Mouse (Mus musculus): ENCODE measurements around the gene Fat2.

Gene Fat2

DNA sequence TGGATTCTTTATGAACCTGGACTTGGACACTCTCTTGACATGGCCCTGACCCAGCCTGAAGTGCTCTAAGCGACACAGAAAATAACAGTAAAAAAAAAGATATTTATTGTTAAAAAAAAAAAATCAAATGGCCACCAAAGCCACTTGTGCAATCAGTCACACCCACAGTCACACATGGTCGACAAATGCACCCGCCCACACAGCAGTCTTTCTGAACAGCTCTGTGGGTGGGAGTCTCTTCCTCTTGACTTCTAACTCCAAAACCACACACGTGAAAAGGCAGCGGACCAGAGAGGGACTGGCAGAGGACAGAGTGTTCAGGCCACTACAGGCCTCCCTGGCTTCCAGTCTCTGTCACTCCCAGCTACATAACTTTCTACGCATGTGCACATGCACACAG, 85.8 kb downstream of the Fat2 start:
- no peak for DNase-seq (ENCODE audit: extremely low read depth, low read depth)

DNA sequence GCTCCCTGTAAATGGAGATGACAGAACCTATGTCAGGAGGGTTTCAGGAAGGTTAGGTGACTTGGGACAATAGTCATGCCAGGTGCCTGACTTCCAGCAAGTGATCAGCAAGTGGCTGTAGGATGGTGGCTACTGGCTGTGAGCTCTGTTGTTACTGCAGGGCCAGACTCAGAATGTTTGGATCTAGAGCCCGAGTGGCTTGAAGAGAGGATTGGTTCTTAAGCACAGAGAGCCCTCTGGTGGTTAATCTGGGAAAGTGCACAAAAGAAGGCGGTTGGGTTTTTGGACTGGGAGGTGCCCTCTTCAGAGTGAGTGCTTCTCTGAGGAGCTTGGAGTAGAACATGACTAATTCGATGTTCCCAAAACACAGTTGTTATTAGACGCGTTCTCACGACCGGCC, 95.8 kb downstream of the Fat2 start:
- peak; percentile 40 for DNase-seq (ENCODE audit: extremely low read depth, low read depth)

DNA sequence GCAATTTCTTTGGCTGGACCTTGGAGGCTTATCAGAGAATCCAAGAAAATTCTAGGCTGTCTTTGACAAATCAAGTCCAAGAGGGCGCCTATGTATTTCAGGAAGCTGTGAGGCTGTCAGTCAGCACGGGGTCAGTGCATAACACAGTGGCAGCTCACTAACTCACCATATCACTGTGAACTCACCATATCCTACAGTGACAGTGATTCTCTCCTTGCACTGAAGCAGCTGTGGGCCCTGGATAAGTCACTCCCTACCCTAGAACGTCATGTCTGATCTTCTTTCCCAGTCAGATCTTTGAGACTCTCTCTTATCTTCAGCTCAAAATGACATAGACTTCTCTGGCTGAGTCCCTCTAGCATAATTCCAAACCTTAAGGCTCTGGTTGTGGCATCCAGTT, 96.9 kb downstream of the Fat2 start:
- DNase-seq (ENCODE audit: extremely low read depth, low read depth), result no peak

DNA sequence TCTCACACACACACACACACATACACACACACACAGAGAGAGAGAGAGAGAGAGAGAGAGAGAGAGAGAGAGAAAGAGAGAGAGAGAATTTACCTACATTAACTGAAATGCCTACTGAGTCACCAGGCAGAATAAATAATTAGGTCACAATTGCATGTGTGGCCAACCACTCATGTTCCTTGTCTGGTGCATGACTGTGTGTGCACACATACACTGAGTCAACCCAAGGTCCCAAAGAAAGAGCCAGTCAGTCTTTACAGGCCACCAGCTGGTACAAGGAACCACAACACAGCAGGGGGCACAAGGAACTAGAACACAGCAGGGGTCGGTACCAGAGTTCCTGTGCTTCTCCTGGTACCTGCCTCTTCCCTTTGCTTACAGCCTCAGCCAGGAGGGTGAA, 99.5 kb downstream of the Fat2 start:
- no peak for DNase-seq (ENCODE audit: extremely low read depth, low read depth)

DNA sequence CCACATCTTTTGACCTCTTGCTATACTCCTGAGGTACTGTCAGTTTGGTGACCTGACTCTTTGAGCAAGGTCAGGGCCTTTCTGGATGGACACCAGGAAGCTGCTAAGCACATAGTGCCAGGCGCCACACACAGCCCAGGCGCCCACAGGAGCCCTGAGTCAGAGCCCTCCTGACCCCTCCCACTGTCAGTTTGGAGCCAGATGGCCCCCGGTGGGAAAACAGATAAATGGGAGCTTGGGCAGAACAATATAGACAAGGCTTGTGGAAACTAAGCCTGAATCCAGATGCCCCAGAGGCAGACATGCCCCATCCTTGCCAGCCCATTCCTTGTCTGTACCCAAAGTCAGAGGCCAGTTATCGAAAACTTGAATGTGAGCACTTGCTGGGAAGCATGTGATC, 101.6 kb downstream of the Fat2 start:
- DNase-seq (ENCODE audit: extremely low read depth, low read depth), result no peak

DNA sequence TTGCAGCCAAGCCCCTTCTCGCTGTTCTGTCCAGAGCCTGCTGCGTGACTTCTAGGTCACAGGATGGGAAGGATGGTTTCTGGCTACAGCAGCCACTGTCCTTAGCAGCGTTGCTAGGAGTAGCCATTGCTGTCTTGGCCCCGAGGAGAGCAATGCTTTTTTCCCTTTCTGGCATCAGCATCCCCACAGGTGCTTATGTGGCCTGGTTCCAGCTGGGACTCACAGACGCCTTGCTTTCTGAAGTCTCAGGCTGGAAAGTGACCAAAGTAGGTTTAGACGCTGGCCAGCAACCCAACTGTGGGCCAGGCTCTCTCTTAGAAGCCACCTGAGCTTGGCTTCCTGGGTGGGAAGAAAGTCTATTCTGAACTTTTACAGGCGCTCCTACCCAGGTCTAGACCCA, 102.1 kb downstream of the Fat2 start:
- DNase-seq (ENCODE audit: extremely low read depth, low read depth), result no peak

DNA sequence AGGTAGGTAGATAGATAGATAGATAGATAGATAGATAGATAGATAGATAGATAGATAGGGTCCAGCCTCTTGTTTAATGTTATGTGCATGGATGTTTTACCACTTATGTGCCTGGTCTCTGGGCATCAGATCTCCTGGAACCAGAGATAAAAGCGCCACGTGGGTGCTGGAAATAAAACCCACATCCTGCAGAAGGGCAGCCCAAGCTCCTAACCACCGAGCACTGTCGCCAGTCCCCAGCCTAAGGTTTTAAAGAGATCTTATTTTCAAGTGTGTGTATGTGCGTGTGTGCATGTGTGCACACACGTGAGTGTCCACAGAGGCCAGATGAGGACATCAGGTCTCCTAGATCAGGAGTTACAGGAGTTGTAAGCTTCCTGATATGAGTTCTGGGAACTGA, 105.3 kb downstream of the Fat2 start:
- no peak for DNase-seq (ENCODE audit: extremely low read depth, low read depth)

DNA sequence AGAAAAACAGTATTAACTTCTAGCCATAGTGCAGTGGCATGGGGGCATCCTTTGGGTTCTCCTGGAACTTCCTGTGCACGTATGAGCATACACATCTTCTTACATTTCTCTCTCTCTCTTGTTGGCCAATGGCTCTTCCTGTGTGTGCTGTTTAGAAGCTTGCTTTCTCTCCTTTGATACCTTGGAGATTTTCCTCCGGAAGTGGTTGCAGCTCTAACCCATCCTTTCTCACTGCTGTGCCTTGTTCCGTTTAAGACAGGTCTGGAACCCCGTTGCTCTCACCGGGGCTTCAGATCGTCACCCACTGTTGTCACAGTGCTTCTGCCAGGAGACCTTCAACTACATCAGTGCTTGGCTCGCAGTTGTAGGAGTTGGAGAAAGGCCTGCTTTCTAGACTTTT, 115.1 kb downstream of the Fat2 start:
- no peak for DNase-seq (ENCODE audit: extremely low read depth, low read depth)

DNA sequence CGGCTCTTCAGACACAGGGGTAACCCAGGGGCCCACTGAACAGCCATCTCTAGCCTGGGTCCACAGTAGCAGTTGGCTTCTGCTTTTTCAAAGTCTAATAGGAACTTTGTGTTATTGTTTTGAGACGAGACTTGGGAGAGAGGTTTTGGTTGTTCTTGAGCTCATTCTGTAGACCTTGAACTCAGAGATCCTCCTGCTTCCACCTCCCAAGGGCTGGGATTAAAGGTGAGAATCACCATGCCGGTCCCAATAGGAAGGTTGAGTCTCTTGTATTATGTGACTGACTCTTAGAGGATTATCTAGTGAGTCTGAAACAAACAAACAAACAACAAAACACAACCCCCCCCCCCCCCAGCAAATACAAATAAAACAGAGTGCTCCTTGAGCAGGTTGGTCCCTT, 117.9 kb downstream of the Fat2 start:
- DNase-seq (ENCODE audit: extremely low read depth, low read depth), result no peak

DNA sequence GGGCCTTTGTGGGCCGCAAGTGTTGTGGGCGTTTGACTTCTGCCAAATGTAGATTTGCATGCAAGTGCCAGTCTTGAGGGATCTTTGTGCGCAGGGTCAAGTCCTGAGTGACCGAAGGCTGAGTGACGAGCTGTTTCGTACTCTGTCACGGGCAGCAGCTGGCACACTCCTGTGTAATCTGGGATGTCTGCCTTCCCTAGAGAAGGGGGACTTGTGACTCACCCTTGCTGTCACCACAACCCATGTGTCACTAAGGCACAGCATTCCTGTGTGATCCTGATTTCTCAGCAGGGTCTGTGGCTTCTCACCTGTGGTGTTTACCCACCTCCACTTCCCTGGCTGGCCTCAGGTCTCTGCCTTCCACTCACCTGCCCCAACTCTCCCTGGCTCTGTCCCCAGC, 118.5 kb downstream of the Fat2 start:
- DNase-seq (ENCODE audit: extremely low read depth, low read depth), result no peak

DNA sequence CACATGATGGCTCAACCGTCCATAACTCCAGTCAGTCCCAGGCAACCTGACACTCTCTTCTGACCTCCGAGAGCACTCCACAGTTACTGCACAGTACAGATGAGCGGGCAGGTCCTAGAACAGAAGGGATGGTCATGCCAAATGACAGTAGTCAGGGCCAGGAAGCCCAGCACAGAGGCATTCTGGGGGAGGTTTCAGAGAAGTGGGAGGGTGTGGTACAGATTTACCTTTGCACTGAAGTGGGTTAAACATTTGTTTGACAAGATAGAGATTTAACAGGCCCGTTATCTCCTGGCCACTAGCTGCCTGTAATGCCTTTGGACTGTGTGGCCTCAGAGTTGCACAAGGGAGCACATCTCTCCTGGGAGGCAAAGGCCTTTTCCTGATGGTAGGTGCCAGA, 118.9 kb downstream of the Fat2 start:
- DNase-seq (ENCODE audit: extremely low read depth, low read depth), result no peak

DNA sequence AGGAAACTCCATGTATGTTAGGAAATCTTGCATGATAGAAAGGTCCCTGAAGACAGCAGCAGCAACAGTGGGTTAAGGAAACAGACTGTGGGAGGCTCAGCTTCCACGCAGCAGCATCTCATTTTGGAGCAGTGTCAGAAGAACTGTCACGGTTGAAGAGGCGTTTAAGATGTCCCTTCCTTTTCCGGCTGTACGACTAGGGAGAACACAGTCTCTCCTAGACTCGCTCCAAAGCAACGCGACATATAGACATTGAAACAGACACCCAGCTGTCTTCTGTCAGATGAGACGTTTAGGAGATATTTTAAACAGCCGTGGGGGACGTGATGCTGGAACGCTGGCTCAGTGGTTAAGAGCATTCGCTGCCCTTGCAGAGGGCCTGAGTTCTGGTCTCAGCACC, 119.5 kb downstream of the Fat2 start:
- no peak for DNase-seq (ENCODE audit: extremely low read depth, low read depth)

DNA sequence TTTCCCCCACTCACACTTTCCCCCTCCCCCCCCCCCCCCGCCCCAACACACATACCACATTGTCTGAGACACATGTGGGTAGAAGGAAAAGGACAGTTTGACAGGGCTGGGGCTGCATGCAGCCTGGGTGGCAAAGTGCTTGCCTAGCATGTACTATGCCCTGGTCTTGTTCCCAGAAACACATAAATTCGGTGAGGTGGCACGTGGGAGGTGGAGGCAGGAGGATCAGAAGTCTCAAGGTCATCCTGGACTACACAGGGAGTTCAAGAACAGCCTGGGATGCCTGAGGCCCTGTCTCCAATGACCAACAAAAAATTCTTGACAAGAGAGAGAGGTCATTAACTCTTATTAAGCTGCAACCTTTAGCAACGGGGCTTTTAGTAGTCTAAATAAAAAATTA, 120.3 kb downstream of the Fat2 start:
- no peak for DNase-seq (ENCODE audit: extremely low read depth, low read depth)

DNA sequence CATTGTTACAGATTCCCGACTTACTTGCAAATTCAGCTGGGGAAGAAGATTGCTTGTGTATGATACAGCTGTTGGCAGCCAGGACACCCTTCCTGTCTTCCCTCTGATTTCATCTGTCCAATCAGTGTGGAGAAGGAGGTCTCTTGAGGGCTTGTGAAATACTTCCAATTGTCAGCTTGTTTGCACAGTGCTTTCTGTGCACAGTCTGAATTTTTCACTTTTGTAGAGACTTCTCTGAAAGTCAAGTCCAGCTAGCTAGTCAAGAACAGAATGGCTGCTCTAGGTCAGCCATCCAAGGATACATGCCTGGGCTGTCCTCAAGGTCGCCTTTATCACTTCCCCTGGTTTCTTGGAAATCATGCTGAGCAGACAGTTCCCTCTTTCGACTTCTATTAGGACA, 121.4 kb downstream of the Fat2 start:
- no peak for DNase-seq (ENCODE audit: extremely low read depth, low read depth)

DNA sequence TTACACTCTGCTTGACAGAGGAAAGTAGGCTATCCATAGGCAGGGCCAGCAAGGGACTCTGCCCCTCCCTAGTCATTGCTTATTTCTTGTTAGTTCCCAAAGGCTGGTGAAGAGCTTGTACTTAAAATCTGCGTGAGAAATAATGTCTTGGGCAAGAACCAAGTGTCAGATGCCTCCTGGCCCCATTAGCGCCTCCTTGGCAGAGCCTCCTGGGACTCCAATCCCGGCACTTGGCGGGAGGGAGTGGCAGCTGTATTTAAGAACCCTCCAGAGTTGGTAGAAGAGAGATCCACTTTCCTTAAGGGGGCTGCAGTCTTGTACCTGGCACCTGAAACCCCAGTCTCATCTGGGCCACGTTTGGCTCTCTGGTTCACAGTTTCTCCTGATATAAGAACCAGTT, 122.2 kb downstream of the Fat2 start:
- no peak for DNase-seq (ENCODE audit: extremely low read depth, low read depth)

DNA sequence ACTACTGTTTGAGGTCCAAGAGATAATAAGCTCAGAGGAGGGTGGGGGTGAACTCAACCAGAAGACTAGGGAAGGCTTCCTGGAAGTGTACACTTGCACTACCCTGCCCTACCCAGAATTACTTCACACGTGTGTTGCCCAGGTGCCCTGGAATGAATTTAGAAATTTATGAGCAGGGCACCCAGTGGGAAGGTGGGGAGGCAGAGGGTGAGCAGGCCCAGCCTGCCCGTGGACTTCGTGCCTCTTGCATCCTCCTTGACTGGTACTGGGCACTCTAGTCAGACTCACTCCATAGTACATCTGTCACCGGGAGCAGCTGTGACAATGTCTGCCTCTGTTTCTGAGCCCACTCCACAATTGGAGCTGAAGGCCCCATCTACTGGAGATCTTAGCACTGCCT, 122.8 kb downstream of the Fat2 start:
- DNase-seq (ENCODE audit: extremely low read depth, low read depth), result no peak

DNA sequence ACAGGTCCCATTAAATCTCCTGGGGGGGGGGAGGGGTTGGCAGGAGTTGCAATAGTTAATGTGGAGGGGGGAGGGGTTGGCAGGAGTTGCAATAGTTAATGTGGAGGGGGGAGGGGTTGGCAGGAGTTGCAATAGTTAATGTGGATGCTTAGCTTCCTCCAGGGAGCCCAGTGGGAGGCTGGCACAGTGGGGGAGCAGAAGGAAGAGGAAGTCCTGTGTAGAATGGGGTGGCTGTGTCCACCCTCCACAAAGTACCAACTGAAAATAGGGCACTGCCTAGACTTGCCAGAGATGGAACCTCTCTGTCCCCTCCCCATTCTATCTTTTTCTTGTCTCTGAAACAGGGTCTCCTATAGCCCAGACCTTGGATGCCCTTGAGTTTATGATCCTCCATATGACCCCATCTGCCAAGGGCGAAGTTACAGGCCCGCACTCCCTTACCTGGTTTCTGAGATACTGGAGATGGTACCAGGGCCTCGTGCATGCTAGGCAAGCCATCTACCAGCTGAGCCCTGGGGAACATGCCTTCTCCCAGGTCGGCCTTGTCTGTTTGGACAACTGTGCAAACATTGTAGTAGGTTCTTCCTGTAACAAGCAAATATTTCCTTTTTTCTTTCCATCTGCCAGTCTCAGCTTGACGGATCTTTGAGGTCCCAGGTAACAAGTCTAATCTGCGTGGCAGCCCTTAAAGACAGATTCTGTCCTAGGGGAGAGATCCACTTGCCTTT, 126.6 kb downstream of the Fat2 start:
- no peak for DNase-seq (ENCODE audit: extremely low read depth, low read depth)

DNA sequence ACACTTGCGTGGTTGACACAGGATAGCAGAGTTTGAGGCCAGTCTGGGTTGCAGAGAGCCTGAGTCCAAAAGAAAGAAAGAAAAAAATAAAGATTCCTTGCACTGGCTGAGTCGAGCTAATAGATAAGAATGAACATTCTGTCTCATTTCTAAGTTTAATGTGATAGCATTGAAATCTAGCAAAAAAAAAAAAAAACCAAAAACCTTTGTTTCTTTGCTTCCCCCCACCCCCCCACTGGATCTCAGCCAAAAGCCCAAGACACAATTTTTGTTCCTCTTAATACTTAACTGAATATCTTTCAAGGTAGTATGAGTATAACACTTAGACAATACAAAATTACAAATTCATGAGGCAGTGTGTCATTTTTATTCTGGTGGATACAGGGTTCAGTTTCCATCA, 127.3 kb downstream of the Fat2 start:
- DNase-seq (ENCODE audit: extremely low read depth, low read depth), result peak; percentile 8

DNA sequence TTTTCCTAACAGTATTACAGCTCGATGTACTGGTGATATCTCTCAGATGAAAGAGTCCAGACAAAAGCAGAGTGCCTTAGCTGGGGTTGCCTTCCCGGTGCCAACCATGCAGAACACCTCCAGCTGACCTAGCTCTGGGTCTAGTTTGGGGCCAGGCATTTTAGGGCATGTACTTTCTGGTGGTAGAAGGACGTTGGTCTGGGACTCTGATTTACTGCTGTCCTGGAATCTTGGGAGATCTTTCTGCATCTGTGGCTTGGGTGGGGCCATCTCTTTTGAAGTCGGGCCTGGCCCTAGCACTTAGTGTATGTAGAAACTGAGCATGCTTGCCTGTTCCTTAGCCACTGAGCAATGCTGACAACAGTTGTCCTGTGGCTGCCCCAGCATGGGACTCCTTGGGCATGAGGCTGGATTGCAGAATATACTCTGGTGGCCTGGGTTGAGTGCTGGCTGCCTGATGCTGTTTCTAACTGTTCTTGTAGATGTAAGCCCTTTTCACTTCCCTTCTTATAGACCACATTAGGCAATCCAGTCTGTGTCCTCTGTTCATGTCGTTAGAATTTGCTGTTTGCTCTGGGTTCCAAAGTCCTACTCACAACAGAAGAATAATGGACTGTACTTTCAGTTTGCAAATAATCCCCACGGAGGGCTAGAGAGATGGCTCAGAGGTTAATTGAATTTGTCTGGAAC, 128.2 kb downstream of the Fat2 start:
- no peak for DNase-seq (ENCODE audit: extremely low read depth, low read depth)

DNA sequence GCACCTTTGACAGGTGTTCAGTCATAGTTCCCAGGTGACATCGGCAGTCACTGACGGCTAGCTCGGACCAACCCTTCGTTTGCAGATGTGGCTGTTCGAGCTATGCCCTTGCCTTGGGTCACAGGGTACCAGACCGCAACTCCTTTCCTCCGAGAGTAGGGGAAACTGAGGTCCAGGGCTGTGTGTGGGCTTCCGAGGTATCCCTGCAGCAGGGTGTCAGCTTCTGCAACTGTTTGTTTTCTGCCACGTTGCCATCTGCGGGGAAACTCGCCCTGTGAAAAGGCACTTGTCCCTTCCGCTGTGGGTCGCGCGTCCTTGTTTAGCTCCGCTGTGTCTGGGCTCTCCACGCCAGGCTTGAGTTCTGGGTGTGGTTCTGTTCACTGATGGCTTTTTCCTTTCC, 131.8 kb downstream of the Fat2 start:
- peak; percentile 8 for DNase-seq (ENCODE audit: extremely low read depth, low read depth)

DNA sequence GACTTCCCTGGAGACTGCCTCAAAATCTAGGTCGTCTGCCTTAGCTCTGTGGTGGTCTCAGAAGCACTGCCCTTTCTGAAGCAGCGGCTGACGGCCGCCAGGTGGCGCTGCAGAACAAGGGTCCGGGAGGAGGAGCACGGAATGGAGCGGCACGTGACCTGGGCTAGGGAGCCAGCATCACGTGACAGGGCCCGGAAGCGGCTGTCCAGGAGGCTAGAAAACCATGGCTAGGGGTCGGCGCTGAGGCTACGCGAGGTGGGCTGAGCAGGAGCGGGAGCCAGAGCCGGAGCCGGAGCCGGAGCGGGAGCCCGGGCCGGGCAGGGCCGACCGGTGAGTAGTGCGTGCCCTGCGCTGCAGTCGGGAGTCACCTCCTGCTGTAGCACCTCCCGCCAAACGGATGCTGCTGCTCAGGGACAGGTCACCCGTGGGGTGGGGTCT, 132.2 kb downstream of the Fat2 start, which contains the start of gene Slc36a1:
Gene Slc36a1 (plus strand): TSS at position 192 of the 438 bp plus-strand sequence.
- peak; percentile 68 for DNase-seq (ENCODE audit: extremely low read depth, low read depth)

Measured in MEL-GATA-1-ER (cell line).